Mouse (Mus musculus) intestine, embryonic 15.5 days (tissue): ENCODE measurements around the gene F830045P16Rik. TPM values are rescaled to one million over a fixed set of nuclear protein-coding genes. Genes with fewer than 3 reads are reported as not detected.

ENCODE experiments used
- ATAC-seq: fragments of 200-750 bp; cut with Nextera tagmentation; 2 replicates; pipeline ENCODE4 v1.8.0; 2017; ENCODE audit warnings: moderate TSS enrichment, moderate library complexity
- H3K27ac ChIP-seq: fragments of 300-500 bp; sonication (generic); 2 replicates; pipeline ENCODE4 v1.5.1; 2015; ENCODE audit warnings: mild to moderate bottlenecking, inconsistent platforms
- H3K27me3 ChIP-seq: fragments of 300-500 bp; sonication (generic); replicated peaks from 2 replicates; pipeline ENCODE4 v1.6.1; 2015; ENCODE audit warnings: inconsistent platforms
- H3K36me3 ChIP-seq: fragments of 300-500 bp; sonication (generic); 2 replicates; pipeline ENCODE4 v1.6.1; 2015; ENCODE audit warnings: inconsistent platforms
- H3K4me1 ChIP-seq: fragments of 300-500 bp; sonication (generic); replicated peaks from 2 replicates; pipeline ENCODE4 v1.6.1; 2015; ENCODE audit warnings: inconsistent platforms
- H3K4me2 ChIP-seq: fragments of 300-500 bp; sonication (generic); replicated peaks from 2 replicates; pipeline ENCODE4 v1.6.1; 2015; ENCODE audit warnings: mild to moderate bottlenecking, inconsistent platforms
- H3K4me3 ChIP-seq: fragments of 300-500 bp; sonication (generic); replicated peaks from 2 replicates; pipeline ENCODE4 v1.5.1; 2015; ENCODE audit warnings: inconsistent platforms
- H3K9ac ChIP-seq: fragments of 300-500 bp; sonication (generic); 2 replicates; pipeline ENCODE4 v1.6.1; 2015; ENCODE audit warnings: inconsistent platforms
- H3K9me3 ChIP-seq: fragments of 300-500 bp; sonication (generic); 2 replicates; pipeline ENCODE4 v1.6.1; 2016; ENCODE audit warnings: inconsistent platforms
- WGBS: fragments of 180-500 bp; shearing (Covaris S2); methylation state at CpG from one replicate; pipeline ENCODE4 v1.1.7; 2015; 5-methylcytosine and 5-hydroxymethylcytosine counted together
- polyA plus RNA-seq: library from polyadenylated mRNA; unstranded; fragments of >200 nt; fragmentation: Nextera tagmentation; extraction: Ambion mirVana; gene quantifications from 2 replicates; pipeline ENCODE4 v1.2.1, GENCODE M21; 2015

F830045P16Rik gene
- polyA plus RNA-seq, 1 experiment from 2014 or later = not detected

- ATAC-seq = no peak
- Histone ChIP-seq H3K4me2 (no peak overlapping the region), H3K4me3 (no peak overlapping the region), H3K36me3 (no peaks in the 10 kb centered on the region), H3K27ac (no peak overlapping the region), H3K4me1 (no peaks in the 10 kb centered on the region), H3K9me3 (no peaks in the 10 kb centered on the region), H3K27me3 (no peaks in the 10 kb centered on the region), H3K9ac (no peak overlapping the region)
- 86% methylated on average over 10 of the region's 10 CpGs for WGBS
Measured at GRCm38 (mm10) chr2:129420897-129421561, 115.4 kb downstream of the F830045P16Rik start.

GRCm38 (mm10) chr2:129419361-129419880 is 117.0 kb downstream of the F830045P16Rik start:
- H3K4me2 ChIP-seq = no peak overlapping the region
- 77% methylated on average over 3 of the region's 3 CpGs for WGBS
- H3K27ac ChIP-seq = no peak overlapping the region
- H3K27me3 ChIP-seq = no peaks in the 10 kb centered on the region
- no peak for ATAC-seq
- H3K9me3 ChIP-seq = no peaks in the 10 kb centered on the region
- no peak overlapping the region for H3K4me3 ChIP-seq
- no peak overlapping the region for H3K9ac ChIP-seq
- H3K36me3 ChIP-seq = no peaks in the 10 kb centered on the region
- no peaks in the 10 kb centered on the region for H3K4me1 ChIP-seq

GRCm38 (mm10) chr2:129414593-129414992 is 121.8 kb downstream of the F830045P16Rik start:
- Histone ChIP-seq H3K9me3 (no peaks in the 10 kb centered on the region), H3K27ac (no peak overlapping the region), H3K27me3 (no peaks in the 10 kb centered on the region), H3K4me1 (no peaks in the 10 kb centered on the region), H3K36me3 (no peaks in the 10 kb centered on the region), H3K9ac (no peak overlapping the region), H3K4me2 (no peak overlapping the region), H3K4me3 (no peak overlapping the region)
- no peak for ATAC-seq
- 80% methylated on average over 3 of the region's 3 CpGs for WGBS

GRCm38 (mm10) chr2:129413488-129413887 is 122.9 kb downstream of the F830045P16Rik start:
- ATAC-seq = no peak
- WGBS = 56% methylated on average over 6 of the region's 6 CpGs

GRCm38 (mm10) chr2:129411651-129412050 is 124.8 kb downstream of the F830045P16Rik start:
- Histone ChIP-seq H3K36me3 (no peaks in the 10 kb centered on the region), H3K27ac (no peak overlapping the region), H3K9me3 (no peaks in the 10 kb centered on the region), H3K4me1 (no peaks in the 10 kb centered on the region), H3K27me3 (no peaks in the 10 kb centered on the region), H3K4me2 (no peak overlapping the region), H3K9ac (no peak overlapping the region), H3K4me3 (no peak overlapping the region)
- no peak for ATAC-seq
- WGBS = 74% methylated on average over 3 of the region's 3 CpGs

More at GRCm38 (mm10) chr2:129413488-129413887, 122.9 kb downstream of the F830045P16Rik start:
- Histone ChIP-seq H3K27me3 (no peaks in the 10 kb centered on the region), H3K9ac (no peak overlapping the region), H3K4me2 (no peak overlapping the region), H3K4me3 (no peak overlapping the region), H3K36me3 (no peaks in the 10 kb centered on the region), H3K27ac (no peak overlapping the region), H3K9me3 (no peaks in the 10 kb centered on the region), H3K4me1 (no peaks in the 10 kb centered on the region)

- H3K9me3 ChIP-seq = no peaks in the 10 kb centered on the region
- no peak overlapping the region for H3K27ac ChIP-seq
- H3K4me2 ChIP-seq = no peak overlapping the region
- no peaks in the 10 kb centered on the region for H3K4me1 ChIP-seq
- H3K9ac ChIP-seq = no peak overlapping the region
- no peaks in the 10 kb centered on the region for H3K36me3 ChIP-seq
- WGBS = 92% methylated on average over 7 of the region's 7 CpGs
- ATAC-seq = no peak
- H3K27me3 ChIP-seq = no peaks in the 10 kb centered on the region
- no peak overlapping the region for H3K4me3 ChIP-seq
Measured at GRCm38 (mm10) chr2:129410344-129410743, 126.1 kb downstream of the F830045P16Rik start.

- no peak for ATAC-seq
- Histone ChIP-seq H3K4me1 (no peaks in the 10 kb centered on the region), H3K4me2 (no peak overlapping the region), H3K27me3 (no peaks in the 10 kb centered on the region), H3K9ac (no peak overlapping the region), H3K4me3 (no peak overlapping the region), H3K36me3 (no peaks in the 10 kb centered on the region), H3K27ac (no peak overlapping the region), H3K9me3 (no peaks in the 10 kb centered on the region)
- 19% methylated on average over 18 of the region's 18 CpGs for WGBS
Measured at GRCm38 (mm10) chr2:129408476-129408875, 127.9 kb downstream of the F830045P16Rik start.

Other genes with a start within 250 kb of the F830045P16Rik start
- 34.2 and 35.8 TPM in 2 replicates for gene Ckap2l, start 239.4 kb downstream of the F830045P16Rik start, polyA plus RNA-seq
- 0.40 and 0.68 TPM in 2 replicates for gene Il1a, start 226.6 kb downstream of the F830045P16Rik start, polyA plus RNA-seq
- gene Il1b, start 165.5 kb downstream of the F830045P16Rik start, polyA plus RNA-seq = 0.16 and 0.38 TPM in 2 replicates
- 21.3 and 22.1 TPM in 2 replicates for gene Sirpa, start 56.2 kb upstream of the F830045P16Rik start, polyA plus RNA-seq
- gene Pdyn, start 163.2 kb upstream of the F830045P16Rik start, polyA plus RNA-seq = 0.66 and 1.0 TPM in 2 replicates